Mouse (Mus musculus): ENCODE measurements around the gene Sh3bgrl2.
A peak's percentile ranks its signal among the peaks of the same experiment; 100 is the strongest.

Sh3bgrl2 gene

DNA sequence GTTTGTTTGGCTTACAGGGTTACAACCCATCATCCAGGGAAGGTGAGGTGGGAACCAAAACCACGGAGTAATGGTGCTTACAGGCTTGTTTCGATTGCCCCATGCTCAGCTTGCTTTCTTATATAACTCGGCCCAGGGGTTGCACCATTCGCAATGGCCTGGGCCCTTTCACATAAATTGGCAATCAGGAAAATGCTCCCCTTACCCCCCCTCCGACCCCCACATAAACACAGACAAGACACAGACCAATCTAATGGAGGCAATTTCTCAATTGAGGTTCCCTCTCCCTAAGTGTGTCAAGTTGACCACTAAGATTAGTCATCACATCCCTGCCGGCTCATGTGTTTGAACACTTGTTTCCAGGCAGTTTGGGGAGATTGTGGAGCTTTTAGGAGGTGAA, 82.2 kb downstream of the Sh3bgrl2 start:
- ATAC-seq (ENCODE audit: low TSS enrichment) = no peak

- no peak for ATAC-seq (ENCODE audit: low TSS enrichment)
Measured at GRCm38 (mm10) chr9:83631920-83632319, 83.8 kb downstream of the Sh3bgrl2 start.

DNA sequence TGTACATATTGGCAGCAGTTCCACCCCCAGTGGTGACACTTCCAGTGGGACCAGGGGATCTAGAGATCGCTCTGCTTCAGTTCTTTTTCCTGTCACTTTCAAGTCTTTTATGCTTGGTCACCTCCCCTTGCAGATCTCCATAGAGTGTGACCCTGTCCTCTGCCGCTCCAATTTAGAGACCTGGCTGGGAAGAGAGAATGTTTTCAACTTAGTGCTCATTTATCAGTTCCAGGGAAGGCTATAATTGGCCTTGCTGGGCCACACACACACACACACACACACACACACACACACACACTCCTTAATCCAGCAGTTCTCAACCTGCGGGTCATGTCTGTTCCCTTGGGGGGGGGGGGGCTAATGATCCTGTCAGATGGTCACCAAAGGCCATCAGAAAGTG, 86.6 kb downstream of the Sh3bgrl2 start:
- no peak for ATAC-seq (ENCODE audit: low TSS enrichment)

GRCm38 (mm10) chr9:83635997-83636396, 87.9 kb downstream of the Sh3bgrl2 start:
- ATAC-seq (ENCODE audit: low TSS enrichment) = no peak

- ATAC-seq (ENCODE audit: low TSS enrichment) = no peak
Measured at GRCm38 (mm10) chr9:83643139-83643538, 95.0 kb downstream of the Sh3bgrl2 start.

DNA sequence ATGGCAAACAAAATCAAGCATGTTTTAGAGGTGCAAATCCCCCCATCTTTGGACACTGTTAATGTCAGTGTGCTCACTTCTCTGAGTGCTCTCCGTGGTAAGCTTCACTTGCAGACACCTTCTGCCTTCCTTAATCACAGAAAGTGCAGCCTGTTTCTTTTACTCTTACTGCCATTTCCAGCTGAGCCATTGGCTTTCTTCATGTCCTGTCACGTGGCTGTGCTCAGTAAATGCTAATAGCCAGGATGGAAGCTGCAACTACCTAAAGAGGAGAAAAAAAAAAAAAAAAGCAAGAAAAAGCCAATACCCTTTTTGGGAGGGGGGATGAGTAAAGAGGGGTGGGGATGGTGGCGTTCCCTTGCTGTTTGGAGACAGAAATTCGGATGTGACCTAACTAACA, 95.7 kb downstream of the Sh3bgrl2 start:
- no peak for ATAC-seq (ENCODE audit: low TSS enrichment)

DNA sequence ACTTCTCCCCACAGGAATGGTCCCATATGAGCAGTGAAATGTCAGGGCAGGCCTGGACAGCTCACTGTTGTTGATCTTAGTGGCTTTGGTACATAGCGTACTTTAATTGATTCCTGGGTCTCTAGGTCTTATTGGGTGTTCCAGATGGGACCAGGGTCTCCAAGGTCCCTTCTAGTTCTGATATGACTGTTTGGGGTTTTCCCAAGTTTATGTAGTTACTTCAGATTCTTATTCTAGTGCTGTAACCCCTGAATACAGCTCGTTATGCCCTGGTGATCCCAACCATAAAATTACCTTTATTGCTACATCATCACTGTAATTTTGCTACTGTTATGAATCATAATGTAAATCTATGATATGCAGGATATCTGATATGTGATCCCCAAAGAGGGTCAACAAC, 98.1 kb downstream of the Sh3bgrl2 start:
- no peak for ATAC-seq (ENCODE audit: low TSS enrichment)

DNA sequence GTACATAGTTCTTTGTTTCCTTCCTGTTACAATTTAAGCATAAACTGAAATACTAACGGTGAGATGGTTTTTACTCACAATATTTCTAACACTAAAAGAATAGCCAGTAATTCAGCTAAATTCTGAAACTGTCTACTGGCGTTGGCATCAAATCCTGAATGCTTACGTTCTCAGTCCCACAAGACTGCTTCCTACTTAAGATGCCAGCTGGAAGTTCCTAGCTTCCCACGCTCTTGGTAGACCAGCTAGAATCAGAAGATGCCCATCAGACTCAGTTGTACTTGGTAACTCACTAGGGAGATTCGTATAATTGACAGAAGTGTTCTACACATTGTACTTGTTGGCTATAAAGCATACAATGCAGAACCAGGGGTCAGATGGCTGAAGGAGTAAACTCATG, 98.6 kb downstream of the Sh3bgrl2 start:
- ATAC-seq (ENCODE audit: low TSS enrichment) = peak; percentile 85

- ATAC-seq (ENCODE audit: low TSS enrichment) = peak; percentile 41; the same call in 1 of the 2 replicates
Measured at GRCm38 (mm10) chr9:83647919-83648705, 100.0 kb downstream of the Sh3bgrl2 start.

GRCm38 (mm10) chr9:83648733-83649132, 100.6 kb downstream of the Sh3bgrl2 start:
- ATAC-seq (ENCODE audit: low TSS enrichment) = peak; percentile 22; the same call in 1 of the 2 replicates

GRCm38 (mm10) chr9:83652015-83652414, 103.9 kb downstream of the Sh3bgrl2 start:
- ATAC-seq (ENCODE audit: low TSS enrichment) = no peak

- ATAC-seq (ENCODE audit: low TSS enrichment) = peak; percentile 76
Measured at GRCm38 (mm10) chr9:83652590-83653172, 104.6 kb downstream of the Sh3bgrl2 start.

GRCm38 (mm10) chr9:83654601-83655000, 106.5 kb downstream of the Sh3bgrl2 start:
- ATAC-seq (ENCODE audit: low TSS enrichment) = no peak

DNA sequence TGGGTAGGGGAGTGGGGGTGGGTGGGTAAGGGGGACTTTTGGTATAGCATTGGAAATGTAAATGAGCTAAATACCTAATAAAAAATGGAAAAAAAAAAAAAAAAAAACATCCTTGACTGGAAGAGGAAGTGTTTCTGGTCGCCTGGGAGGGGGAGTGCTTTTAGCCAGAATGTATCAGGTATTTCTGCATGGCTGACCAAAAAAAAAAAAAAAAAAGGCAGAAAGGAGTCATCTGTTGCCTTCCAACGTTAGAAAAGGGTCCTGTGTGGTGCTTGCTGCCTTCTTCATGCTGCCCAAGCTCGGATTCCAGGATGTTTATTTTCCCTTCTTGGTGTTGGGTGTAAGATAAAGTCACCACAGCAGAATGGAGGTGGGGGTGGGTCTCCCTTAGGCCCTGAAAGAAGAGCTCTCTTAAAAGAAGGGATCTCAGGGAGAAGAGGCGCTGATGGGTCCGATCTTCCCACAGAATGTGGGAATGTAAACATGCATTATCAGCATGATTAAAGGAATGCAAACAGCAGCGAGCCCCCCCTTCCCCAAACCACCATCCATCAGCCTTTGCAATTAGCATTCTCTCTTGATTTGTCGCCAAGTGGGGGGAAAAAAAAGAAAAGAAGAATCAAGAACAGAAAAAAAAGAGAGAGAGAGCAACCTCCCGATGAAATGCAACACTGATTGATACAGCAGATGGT, 109.0 kb downstream of the Sh3bgrl2 start:
- ATAC-seq (ENCODE audit: low TSS enrichment) = no peak

DNA sequence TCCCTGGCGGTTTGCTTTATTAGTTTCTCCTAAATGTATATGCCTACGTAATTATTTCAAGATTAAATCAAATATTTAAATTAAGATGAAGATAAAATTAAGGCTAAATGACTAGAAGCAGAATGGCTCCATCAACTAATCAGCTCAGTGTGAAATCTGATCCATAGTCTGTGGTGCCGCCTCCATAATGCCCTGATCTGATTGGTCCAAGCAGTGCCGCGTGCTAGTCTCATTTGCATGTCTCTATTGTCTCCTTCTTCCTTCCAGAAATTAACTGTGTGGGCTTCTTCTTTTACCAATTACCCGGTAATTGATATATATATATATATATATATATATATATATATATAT, 109.5 kb downstream of the Sh3bgrl2 start:
- ATAC-seq (ENCODE audit: low TSS enrichment) = no peak

DNA sequence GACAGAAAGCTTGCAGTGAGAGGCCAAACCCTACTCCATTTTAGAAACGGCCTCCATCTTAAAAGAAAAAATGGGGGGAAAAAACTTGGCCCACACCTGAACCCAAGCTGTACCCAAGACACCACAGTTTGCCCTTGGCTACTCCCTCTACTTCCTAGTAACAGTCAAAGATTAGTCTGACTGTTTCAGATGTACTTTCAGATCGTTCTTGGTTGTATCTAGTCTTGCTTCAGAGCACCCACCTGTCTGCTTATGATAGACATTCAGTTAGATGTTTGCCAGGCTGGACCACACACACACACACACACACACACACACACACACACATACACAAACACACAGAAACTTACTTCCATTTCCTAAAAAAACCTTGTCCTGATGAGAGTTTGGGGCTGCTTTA, 111.0 kb downstream of the Sh3bgrl2 start:
- no peak for ATAC-seq (ENCODE audit: low TSS enrichment)

DNA sequence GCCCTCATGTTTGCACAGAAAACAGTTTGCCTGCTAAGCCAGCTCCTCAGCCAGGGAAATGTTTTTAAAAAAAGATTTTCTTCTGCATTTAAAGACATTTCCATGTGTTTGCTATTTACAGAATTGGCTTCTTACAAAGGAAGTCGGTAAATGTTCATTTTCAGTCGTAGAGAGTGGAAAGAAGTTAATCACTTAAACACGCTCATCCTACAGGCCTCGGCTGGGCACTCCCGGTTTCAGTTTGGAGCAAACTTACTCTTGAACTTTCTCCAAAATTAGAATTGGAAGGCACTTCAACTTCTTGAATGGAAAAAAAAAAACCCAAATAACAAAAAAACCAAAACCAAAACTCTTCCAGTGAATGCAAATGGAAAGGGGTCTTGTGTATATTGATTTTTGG, 113.7 kb downstream of the Sh3bgrl2 start:
- no peak for ATAC-seq (ENCODE audit: low TSS enrichment)

DNA sequence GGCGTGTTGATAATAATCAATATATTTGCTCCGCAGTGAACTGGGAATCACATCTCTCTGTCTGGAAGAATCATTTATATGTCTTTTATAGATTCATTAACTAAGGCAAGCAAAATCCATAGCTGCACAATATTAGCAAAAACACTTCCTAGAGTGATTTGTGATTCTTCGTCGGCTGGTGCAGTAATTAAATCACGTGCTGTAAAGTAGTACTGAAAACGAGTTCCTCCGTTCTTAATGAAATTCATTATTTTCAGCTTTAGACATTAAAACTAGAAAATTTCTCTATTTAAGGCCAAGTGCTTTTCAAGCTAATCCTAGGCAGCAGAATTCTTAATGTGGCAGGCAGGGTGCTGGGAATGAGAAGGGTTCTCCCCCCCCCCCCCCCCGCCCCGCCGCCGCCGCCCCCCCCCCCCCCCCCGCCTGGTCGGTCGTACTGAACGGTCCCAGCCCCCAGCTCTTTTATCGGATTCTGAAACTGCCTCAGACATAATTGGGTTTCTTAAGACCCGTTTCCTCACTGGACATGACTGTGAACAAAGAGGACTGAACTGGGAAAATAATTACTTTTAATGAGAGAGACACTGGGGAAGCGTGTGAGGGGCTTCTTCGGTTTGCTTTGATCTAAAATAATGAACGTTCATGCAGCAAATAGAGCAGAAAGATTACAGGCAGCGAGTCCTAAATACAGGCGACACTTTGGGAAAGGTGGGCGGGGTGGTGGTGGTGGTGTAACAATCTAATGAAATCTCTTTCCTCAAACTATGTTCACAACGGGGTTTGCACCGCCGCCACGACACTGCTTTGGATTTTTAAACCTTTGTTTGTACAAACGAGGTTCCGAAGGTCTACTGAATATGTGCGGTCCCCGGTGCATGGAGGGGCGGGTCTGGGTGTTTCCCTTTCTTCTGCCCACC, 116.1 kb downstream of the Sh3bgrl2 start:
- no peak for ATAC-seq (ENCODE audit: low TSS enrichment)

GRCm38 (mm10) chr9:83664951-83665350, 116.8 kb downstream of the Sh3bgrl2 start:
- ATAC-seq (ENCODE audit: low TSS enrichment) = no peak

DNA sequence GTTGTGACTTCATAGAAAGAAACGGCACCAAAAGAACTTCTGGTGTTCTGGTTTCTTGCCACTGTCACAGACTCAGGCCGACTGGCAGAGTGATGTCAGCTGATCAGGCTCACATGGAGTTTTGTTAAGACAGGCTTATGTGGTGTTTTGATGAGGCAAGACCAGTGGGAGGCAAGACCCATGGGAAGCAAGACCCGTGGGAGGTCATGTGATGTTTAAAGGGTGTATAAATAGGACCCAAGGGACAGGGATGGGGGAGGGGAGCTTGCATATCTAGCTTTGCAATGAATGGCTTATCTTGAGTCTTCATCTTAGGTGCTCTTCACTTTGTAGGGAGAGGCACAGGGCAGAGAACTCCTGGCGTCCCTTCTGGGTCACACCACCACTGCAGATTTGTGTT, 118.9 kb downstream of the Sh3bgrl2 start:
- no peak for ATAC-seq (ENCODE audit: low TSS enrichment)

DNA sequence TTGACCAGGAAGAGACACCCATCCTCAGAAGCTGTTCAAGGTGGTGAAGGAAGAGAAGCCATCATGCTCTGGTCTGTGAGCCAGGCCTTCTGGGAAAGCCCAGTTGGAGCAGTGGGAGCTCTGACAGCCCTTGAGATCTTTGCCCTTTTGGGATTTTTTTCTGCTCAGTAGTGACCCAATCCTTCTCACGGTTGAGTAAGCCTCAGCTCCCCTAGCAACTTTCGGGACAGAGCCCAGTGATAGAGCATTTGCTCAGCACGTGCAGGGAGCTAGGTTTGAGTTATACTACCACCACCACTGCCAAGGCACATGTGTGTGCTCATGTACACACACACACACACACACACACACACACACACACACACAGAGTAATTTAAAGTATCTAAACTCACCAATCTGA, 131.5 kb downstream of the Sh3bgrl2 start:
- no peak for ATAC-seq (ENCODE audit: low TSS enrichment)

Data from frontal cortex, adult (tissue).